Mouse (Mus musculus) hindbrain, embryonic 11.5 days (tissue): Measurements from ENCODE around the gene Ptch2. TPM values are rescaled to one million over a fixed set of nuclear protein-coding genes. Genes with fewer than 3 reads are reported as not detected.

Experiments
- ATAC-seq: fragments of 200-750 bp; cut with Nextera tagmentation; 2 replicates; pipeline ENCODE4 v1.8.0; 2017; ENCODE audit warnings: mild to moderate bottlenecking, moderate TSS enrichment, moderate library complexity; ENCODE audit not compliant: low FRiP score
- DNase-seq: peaks from one replicate; pipeline ENCODE4 v3.0.0-alpha.2; 2015; ENCODE audit warnings: low spot score
- H3K27ac ChIP-seq: fragments of 300-500 bp; sonication (generic); 2 replicates; pipeline ENCODE4 v1.5.1; 2014; ENCODE audit warnings: mild to moderate bottlenecking, low read depth, low read length
- H3K27me3 ChIP-seq: fragments of 300-500 bp; sonication (generic); 2 replicates; pipeline ENCODE4 v1.6.1; 2014; ENCODE audit warnings: mild to moderate bottlenecking, low read length, moderate library complexity, mixed read lengths; ENCODE audit not compliant: control insufficient read depth, insufficient read depth
- H3K36me3 ChIP-seq: fragments of 300-500 bp; sonication (generic); 2 replicates; pipeline ENCODE4 v1.6.1; 2014; ENCODE audit warnings: mild to moderate bottlenecking, low read length, moderate library complexity, mixed read lengths; ENCODE audit not compliant: control insufficient read depth, insufficient read depth
- H3K4me1 ChIP-seq: fragments of 300-500 bp; sonication (generic); replicated peaks from 2 replicates; pipeline ENCODE4 v1.6.1; 2014; ENCODE audit warnings: low read length, mixed read lengths; ENCODE audit not compliant: control insufficient read depth, insufficient read depth
- H3K4me2 ChIP-seq: fragments of 300-500 bp; sonication (generic); replicated peaks from 2 replicates; pipeline ENCODE4 v1.6.1; 2014; ENCODE audit warnings: mild to moderate bottlenecking, low read depth, low read length
- H3K4me3 ChIP-seq: fragments of 300-500 bp; sonication (generic); 2 replicates; pipeline ENCODE4 v1.5.1; 2014; ENCODE audit warnings: low read depth, low read length
- H3K9ac ChIP-seq: fragments of 300-500 bp; sonication (generic); 2 replicates; pipeline ENCODE4 v1.6.1; 2014; ENCODE audit warnings: low read depth, low read length
- H3K9me3 ChIP-seq: fragments of 300-500 bp; sonication (generic); 2 replicates; pipeline ENCODE4 v1.6.1; 2016; ENCODE audit warnings: low read length; ENCODE audit not compliant: control insufficient read depth
- WGBS: fragments of 180-500 bp; shearing (Covaris S2); extraction: QIAGEN DNeasy Blood & Tissue Kit; methylation state at CpG from one replicate; pipeline ENCODE4 v1.1.7; 2014; 5-methylcytosine and 5-hydroxymethylcytosine counted together
- polyA plus RNA-seq: library from polyadenylated mRNA; unstranded; fragments of >200 nt; fragmentation: Nextera tagmentation; extraction: Ambion mirVana; gene quantifications from 2 replicates; pipeline ENCODE4 v1.2.1, GENCODE M21; 2014

Gene Ptch2
- polyA plus RNA-seq, 1 experiment from 2014 or later = 1.9 TPM

GRCm38 (mm10) chr4:117122209-117122608 lies 26.3 kb downstream of the Ptch2 start:
- Histone ChIP-seq H3K4me2 (no peak overlapping the region), H3K27ac (no peak overlapping the region), H3K36me3 (no peaks in the 10 kb centered on the region), H3K4me1 (peaks cover 15% of the 10 kb centered on the region), H3K9me3 (no peaks in the 10 kb centered on the region), H3K9ac (no peak overlapping the region), H3K27me3 (no peaks in the 10 kb centered on the region), H3K4me3 (no peak overlapping the region)
- ATAC-seq = no peak
- DNase-seq = no peak
- WGBS = 94% methylated on average over 4 of the region's 4 CpGs

DNA sequence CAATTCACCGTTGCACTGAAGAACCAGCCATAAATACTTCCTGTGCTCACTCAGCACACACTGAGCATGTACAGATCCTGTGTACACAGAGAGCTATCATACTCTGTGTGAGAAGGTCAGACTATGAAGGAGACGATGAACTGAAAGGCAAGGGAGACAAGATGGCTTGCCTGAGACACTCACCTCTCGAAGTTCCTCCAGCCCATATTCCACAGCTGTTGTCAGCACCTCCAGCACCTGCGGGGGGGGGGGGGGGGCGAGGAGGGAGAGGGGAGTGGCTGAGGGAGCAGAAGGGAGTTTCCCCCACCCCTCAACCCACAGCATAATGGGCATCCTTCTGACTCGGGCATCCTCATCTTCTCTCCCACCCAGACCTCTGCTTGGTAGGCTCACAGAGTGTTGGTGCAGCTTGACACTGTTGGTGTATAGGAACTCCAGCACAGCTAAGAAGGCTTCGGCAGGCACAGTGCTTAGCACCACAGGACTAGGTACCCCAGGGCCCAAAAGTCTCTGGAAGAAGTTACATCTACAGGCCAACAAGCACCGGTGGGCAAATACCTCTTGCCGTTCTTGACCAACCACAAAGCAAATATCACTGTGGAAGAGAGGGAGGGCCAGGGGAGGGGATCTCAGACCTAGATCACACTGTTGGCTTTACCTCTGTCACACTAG lies 27.8 kb downstream of the Ptch2 start:
- DNase-seq (no peak), ATAC-seq (no peak)
- no peak overlapping the region for H3K4me3 ChIP-seq
- no peak overlapping the region for H3K4me2 ChIP-seq
- peaks cover 15% of the 10 kb centered on the region for H3K4me1 ChIP-seq
- peaks cover 6% of the 10 kb centered on the region for H3K36me3 ChIP-seq
- no peaks in the 10 kb centered on the region for H3K27me3 ChIP-seq
- H3K9me3 ChIP-seq = no peaks in the 10 kb centered on the region
- 90% methylated on average over 7 of the region's 9 CpGs for WGBS
- H3K27ac ChIP-seq = no peak overlapping the region
- H3K9ac ChIP-seq = no peak overlapping the region

GRCm38 (mm10) chr4:117124218-117124517 lies 28.3 kb downstream of the Ptch2 start:
- peaks cover 15% of the 10 kb centered on the region for H3K4me1 ChIP-seq
- no peaks in the 10 kb centered on the region for H3K9me3 ChIP-seq
- 90% methylated on average over 3 of the region's 3 CpGs for WGBS
- ATAC-seq (no peak), DNase-seq (no peak)
- no peak overlapping the region for H3K4me3 ChIP-seq
- no peaks in the 10 kb centered on the region for H3K27me3 ChIP-seq
- H3K36me3 ChIP-seq = peaks cover 9% of the 10 kb centered on the region
- no peak overlapping the region for H3K4me2 ChIP-seq
- H3K9ac ChIP-seq = no peak overlapping the region
- H3K27ac ChIP-seq = no peak overlapping the region

- Histone ChIP-seq H3K9me3 (no peaks in the 10 kb centered on the region), H3K4me2 (no peak overlapping the region), H3K36me3 (peaks cover 9% of the 10 kb centered on the region), H3K4me3 (no peak overlapping the region), H3K4me1 (peaks cover 15% of the 10 kb centered on the region), H3K27ac (peak overlapping the region; percentile 82), H3K9ac (peak overlapping the region; percentile 49), H3K27me3 (no peaks in the 10 kb centered on the region)
- DNase-seq = no peak
- 65% methylated on average over 14 of the region's 14 CpGs for WGBS
- ATAC-seq = no peak
Measured at GRCm38 (mm10) chr4:117124518-117125347, 28.9 kb downstream of the Ptch2 start.

DNA sequence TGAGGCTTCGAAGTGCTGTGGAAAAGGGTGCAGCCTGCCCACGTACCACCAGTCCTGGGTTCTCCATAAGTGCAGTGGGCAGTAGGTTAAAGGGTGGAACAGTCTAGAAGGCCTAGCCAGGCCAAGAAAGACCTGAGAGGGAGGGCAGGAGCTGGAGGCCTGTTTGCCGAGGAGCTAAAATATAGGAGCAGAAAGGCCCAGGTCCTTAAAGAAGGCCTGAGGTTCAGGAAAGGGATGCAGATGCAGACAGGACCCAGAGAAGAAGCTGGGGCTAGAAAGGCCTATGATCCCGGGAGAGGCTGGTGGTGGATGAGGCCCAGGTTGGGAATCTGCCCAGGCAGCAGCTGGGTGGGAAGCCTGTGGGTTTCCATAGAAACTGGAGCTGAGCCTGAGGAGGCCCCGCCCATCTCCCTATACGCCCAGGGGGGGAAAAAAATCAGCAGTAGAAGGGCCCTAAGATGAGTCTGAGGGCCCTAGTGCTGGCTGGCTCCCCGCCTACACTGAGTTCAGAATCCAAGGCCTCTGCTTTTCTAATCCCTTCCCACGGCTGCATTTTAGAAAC lies 29.6 kb downstream of the Ptch2 start, which contains the start of gene Btbd19:
Gene Btbd19, minus strand, starts transcription at position 378 of the 562 bp plus-strand sequence.
- DNase-seq (peak; percentile 58), ATAC-seq (peak; percentile 36; the same call in 1 of the 2 replicates)
- Histone ChIP-seq H3K9ac (peak within 1 kb of the TSS; percentile 49), H3K36me3 (peaks cover 11% of the 10 kb centered on the region), H3K9me3 (no peaks in the 10 kb centered on the region), H3K27me3 (no peaks in the 10 kb centered on the region), H3K4me1 (peaks cover 16% of the 10 kb centered on the region), H3K4me3 (no peak within 1 kb of the TSS), H3K27ac (peak within 1 kb of the TSS; percentile 82), H3K4me2 (no peak within 1 kb of the TSS; the same call in 1 of the 2 replicates)
- WGBS = 38% methylated on average over 8 of the region's 8 CpGs

DNA sequence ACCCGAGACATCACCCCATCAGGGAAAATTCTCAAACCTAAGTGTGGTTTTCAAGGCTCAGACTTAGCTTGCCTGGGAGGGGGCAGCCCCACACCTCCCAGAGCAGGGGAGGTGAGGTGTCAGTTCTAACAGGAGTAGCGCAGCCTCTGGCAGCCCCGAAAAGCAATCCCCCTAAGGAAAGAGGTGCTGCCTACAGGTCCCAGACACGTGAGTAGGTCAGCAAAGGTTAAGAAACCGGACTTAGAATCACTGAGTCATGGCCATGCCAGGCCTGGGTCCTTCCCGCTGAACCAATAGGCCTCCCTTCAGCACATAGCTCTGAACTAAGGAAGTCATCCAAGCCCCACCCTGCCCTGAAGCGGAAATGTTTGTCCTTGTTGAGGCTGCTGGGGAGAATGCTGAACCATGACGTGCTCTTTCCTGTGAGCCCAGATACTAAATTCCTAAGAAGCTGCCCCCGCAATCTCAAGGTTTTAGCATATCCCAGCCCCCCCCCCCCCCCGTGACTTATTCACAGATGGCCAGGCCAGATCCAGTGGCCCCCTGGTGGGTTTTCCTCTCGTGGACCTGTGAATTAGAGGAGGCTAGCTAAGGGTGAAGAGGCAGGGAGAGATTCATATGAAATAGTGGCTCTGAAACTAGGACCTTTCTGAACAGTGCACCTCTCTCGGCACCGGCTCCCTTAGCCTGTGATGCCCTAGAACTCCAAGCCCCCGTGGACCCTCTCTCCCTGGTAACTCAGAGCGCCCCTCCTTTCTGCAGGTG lies 30.2 kb downstream of the Ptch2 start:
- peak; percentile 42 for DNase-seq
- no peak overlapping the region; the same call in 1 of the 2 replicates for H3K4me2 ChIP-seq
- 46% methylated on average over 15 of the region's 15 CpGs for WGBS

GRCm38 (mm10) chr4:117126675-117127290 lies 30.9 kb downstream of the Ptch2 start, which contains the start of gene Tctex1d4:
Gene Tctex1d4, plus strand, starts transcription at chr4:117126794.
- WGBS = 86% methylated on average over 9 of the region's 9 CpGs
- Histone ChIP-seq H3K4me2 (no peak within 1 kb of the TSS; the same call in 1 of the 2 replicates), H3K4me1 (peaks cover 24% of the 10 kb centered on the region), H3K27me3 (no peaks in the 10 kb centered on the region), H3K27ac (peak within 1 kb of the TSS; percentile 82), H3K9ac (peak within 1 kb of the TSS; percentile 49), H3K9me3 (no peaks in the 10 kb centered on the region), H3K36me3 (peaks cover 13% of the 10 kb centered on the region), H3K4me3 (no peak within 1 kb of the TSS)
- DNase-seq (no peak), ATAC-seq (no peak)

More for the DNA sequence above, 30.2 kb downstream of the Ptch2 start:
- Histone ChIP-seq H3K9me3 (no peaks in the 10 kb centered on the region), H3K36me3 (peaks cover 13% of the 10 kb centered on the region), H3K27ac (peak overlapping the region; percentile 82), H3K4me3 (no peak overlapping the region), H3K4me1 (peaks cover 18% of the 10 kb centered on the region), H3K27me3 (no peaks in the 10 kb centered on the region), H3K9ac (peak overlapping the region; percentile 49)
- peak; percentile 22; the same call in 1 of the 2 replicates for ATAC-seq
